Mouse (Mus musculus) embryonic stem cell, embryonic (primary cell): Measurements from ENCODE around the gene Fubp3.

Source experiments
- CTCF ChIA-PET, 4 experiments: fragments of 300-600 bp in 2 of 4; fragments of 350-600 bp in 2 of 4; sonication (Branson Sonifier 250); formaldehyde crosslinking; loops; one replicate each; lab custom pipeline; 2022; ENCODE audit warnings: inconsistent platforms in 2 of 4; lab: Charles Lee
- POLR2A ChIA-PET, 4 experiments: fragments of 300-600 bp in 2 of 4; fragments of 350-600 bp in 2 of 4; sonication (Branson Sonifier 250); formaldehyde crosslinking; loops; one replicate each; lab custom pipeline; 2022; ENCODE audit warnings: antibody characterized with exemption in 4 of 4, inconsistent platforms in 1 of 4; lab: Charles Lee

Gene Fubp3

GRCm38 (mm10) chr2:31572051-31572914 is at the start of gene Fubp3:
TSS of gene Fubp3 (plus strand) at chr2:31572651.
- ChIA-PET POLR2A (interaction anchor here (0.6 to 2.7 kb wide), 47 partner anchors 8 to 590 kb away, joined by 3 to 16 read pairs (median 4); partner anchors contain the start of genes Abl1 (in 1 of the 4), Ass1 (in 1 of the 4) and Exosc2 (in 1 of the 4)), CTCF (interaction anchor here in 3 of 4 experiments (0.6 to 1.3 kb wide), 7 partner anchors 19 to 315 kb away, joined by 3 to 6 read pairs (median 4); no protein-coding TSS in a partner anchor)

- ChIA-PET CTCF (no interaction called here), POLR2A (interaction anchor here in 1 of 4 experiments (0.6 to 2.4 kb wide), 4 partner anchors 11 to 65 kb away, joined by 3 to 9 read pairs (median 6); no protein-coding TSS in a partner anchor)
These were observed 47.8 kb upstream of the Fubp3 start for GRCm38 (mm10) chr2:31524641-31525040.

- CTCF ChIA-PET: interaction anchor here in 2 of 4 experiments (1.0 to 1.3 kb wide), 2 partner anchors 51 to 54 kb away, joined by 3 to 5 read pairs; no protein-coding TSS in a partner anchor
- POLR2A ChIA-PET: interaction anchor here in 2 of 4 experiments (0.6 to 3.2 kb wide), 12 partner anchors 9 to 939 kb away, joined by 3 to 26 read pairs (median 4); no protein-coding TSS in a partner anchor
These were observed 46.7 kb upstream of the Fubp3 start for GRCm38 (mm10) chr2:31525778-31526177.

- POLR2A ChIA-PET: interaction anchor here in 3 of 4 experiments (0.6 to 1.7 kb wide), 7 partner anchors 9 to 109 kb away, joined by 3 to 7 read pairs (median 6); no protein-coding TSS in a partner anchor
- CTCF ChIA-PET: interaction anchor here in 1 of 4 experiments (0.8 kb wide), 1 partner anchor 12 kb away, joined by 3 read pairs; no protein-coding TSS in a partner anchor
These were observed 42.2 kb upstream of the Fubp3 start for GRCm38 (mm10) chr2:31530201-31530600.

- POLR2A ChIA-PET: interaction anchor here in 2 of 4 experiments (0.8 to 5.3 kb wide), 3 partner anchors 8 to 43 kb away, joined by 3 to 25 read pairs (median 5); no protein-coding TSS in a partner anchor
- CTCF ChIA-PET: interaction anchor here in 1 of 4 experiments (0.8 kb wide), 1 partner anchor 1018 kb away, joined by 3 read pairs; no protein-coding TSS in a partner anchor
These were observed 35.4 kb upstream of the Fubp3 start for GRCm38 (mm10) chr2:31537054-31537453.

- ChIA-PET POLR2A (interaction anchor here in 2 of 4 experiments (0.6 to 2.1 kb wide), 5 partner anchors 8 to 85 kb away, joined by 3 to 6 read pairs (median 3); no protein-coding TSS in a partner anchor), CTCF (no interaction called here)
These were observed 33.7 kb upstream of the Fubp3 start for GRCm38 (mm10) chr2:31538745-31539144.

GRCm38 (mm10) chr2:31541581-31541980 is 30.9 kb upstream of the Fubp3 start:
- CTCF ChIA-PET: interaction anchor here in 2 of 4 experiments (0.6 to 1.0 kb wide), 2 partner anchors 11 to 22 kb away, joined by 3 to 8 read pairs; no protein-coding TSS in a partner anchor
- POLR2A ChIA-PET: interaction anchor here in 2 of 4 experiments (0.5 to 3.0 kb wide), 10 partner anchors 8 to 195 kb away, joined by 3 to 18 read pairs (median 5); no protein-coding TSS in a partner anchor

GRCm38 (mm10) chr2:31547726-31548125 is 24.7 kb upstream of the Fubp3 start:
- POLR2A ChIA-PET: interaction anchor here (0.6 to 2.2 kb wide), 10 partner anchors 8 to 612 kb away, joined by 3 to 12 read pairs (median 4); partner anchors contain the start of genes Abl1 (in 1 of the 4) and Fubp3 (in 1 of the 4)
- CTCF ChIA-PET: interaction anchor here in 2 of 4 experiments (0.6 to 1.2 kb wide), 5 partner anchors 11 to 533 kb away, joined by 4 to 15 read pairs (median 5); no protein-coding TSS in a partner anchor

GRCm38 (mm10) chr2:31550503-31550902 is 21.9 kb upstream of the Fubp3 start:
- ChIA-PET CTCF (interaction anchor here in 1 of 4 experiments (1.3 kb wide), 1 partner anchor 47 kb away, joined by 4 read pairs; no protein-coding TSS in a partner anchor), POLR2A (interaction anchor here in 2 of 4 experiments (0.8 to 2.3 kb wide), 12 partner anchors 10 to 79 kb away, joined by 3 to 12 read pairs (median 4); partner anchors contain the start of gene Fubp3 (in 1 of the 2))

- CTCF ChIA-PET: interaction anchor here in 3 of 4 experiments (0.6 to 2.1 kb wide), 8 partner anchors 63 to 598 kb away, joined by 3 to 9 read pairs (median 5); partner anchors contain the start of gene Tor1b (in 1 of the 3)
These were observed 21.1 kb upstream of the Fubp3 start for GRCm38 (mm10) chr2:31551351-31551750.

GRCm38 (mm10) chr2:31551971-31552370 is 20.5 kb upstream of the Fubp3 start:
- ChIA-PET POLR2A (interaction anchor here in 3 of 4 experiments (0.6 to 3.4 kb wide), 37 partner anchors 9 to 511 kb away, joined by 3 to 18 read pairs (median 5); partner anchors contain the start of genes Fubp3 (in 3 of the 3), Abl1 (in 1 of the 3) and Exosc2 (in 1 of the 3)), CTCF (interaction anchor here in 3 of 4 experiments (0.5 to 2.1 kb wide), 11 partner anchors 59 to 599 kb away, joined by 3 to 9 read pairs (median 4); partner anchors contain the start of gene Tor1b (in 1 of the 3))

More at GRCm38 (mm10) chr2:31551351-31551750, 21.1 kb upstream of the Fubp3 start:
- POLR2A ChIA-PET: interaction anchor here in 3 of 4 experiments (0.6 to 3.4 kb wide), 28 partner anchors 9 to 510 kb away, joined by 3 to 18 read pairs (median 6); partner anchors contain the start of genes Fubp3 (in 3 of the 3) and Abl1 (in 1 of the 3)

- ChIA-PET CTCF (interaction anchor here in 3 of 4 experiments (0.6 to 1.6 kb wide), 6 partner anchors 9 to 90 kb away, joined by 3 to 6 read pairs (median 4); no protein-coding TSS in a partner anchor), POLR2A (interaction anchor here in 3 of 4 experiments (0.6 to 4.2 kb wide), 10 partner anchors 8 to 72 kb away, joined by 3 to 15 read pairs (median 4); no protein-coding TSS in a partner anchor)
These were observed 17.8 kb upstream of the Fubp3 start for GRCm38 (mm10) chr2:31554619-31555018.

GRCm38 (mm10) chr2:31572915-31573635 is 624 bp downstream of the Fubp3 start:
- ChIA-PET CTCF (interaction anchor here in 2 of 4 experiments (0.6 to 1.3 kb wide), 5 partner anchors 18 to 101 kb away, joined by 3 to 6 read pairs (median 4); no protein-coding TSS in a partner anchor), POLR2A (interaction anchor here (0.7 to 2.5 kb wide), 45 partner anchors 8 to 746 kb away, joined by 3 to 16 read pairs (median 4); partner anchors contain the start of genes Abl1 (in 1 of the 4), Ass1 (in 1 of the 4) and Exosc2 (in 1 of the 4))

GRCm38 (mm10) chr2:31581617-31582016 is 9.2 kb downstream of the Fubp3 start:
- ChIA-PET CTCF (no interaction called here), POLR2A (interaction anchor here in 2 of 4 experiments (1.0 to 3.2 kb wide), 5 partner anchors 9 to 127 kb away, joined by 3 to 12 read pairs (median 7); partner anchors contain the start of gene Fubp3 (in 1 of the 2))

GRCm38 (mm10) chr2:31591799-31592484 is 19.5 kb downstream of the Fubp3 start:
- ChIA-PET POLR2A (interaction anchor here in 3 of 4 experiments (0.6 to 4.5 kb wide), 14 partner anchors 9 to 872 kb away, joined by 3 to 21 read pairs (median 3); no protein-coding TSS in a partner anchor), CTCF (interaction anchor here in 2 of 4 experiments (0.9 to 1.2 kb wide), 3 partner anchors 47 to 157 kb away, joined by 3 to 4 read pairs (median 3); no protein-coding TSS in a partner anchor)

- POLR2A ChIA-PET: no interaction called here
- CTCF ChIA-PET: no interaction called here
These were observed 35.1 kb downstream of the Fubp3 start for GRCm38 (mm10) chr2:31607555-31607954.
